Mouse (Mus musculus) limb, embryonic 15.5 days (tissue): Measurements from ENCODE around the gene B830017H08Rik. TPM values are rescaled to one million over a fixed set of nuclear protein-coding genes. Genes with fewer than 3 reads are reported as not detected.

Experiments used
- ATAC-seq: fragments of 200-750 bp; cut with Nextera tagmentation; 2 replicates; pipeline ENCODE4 v1.8.0; 2017; ENCODE audit warnings: low read depth, moderate TSS enrichment; ENCODE audit not compliant: insufficient number of reproducible peaks, low FRiP score, low TSS enrichment
- H3K27ac ChIP-seq: fragments of 300-500 bp; sonication (generic); 2 replicates; pipeline ENCODE4 v1.5.1; 2015; ENCODE audit warnings: moderate library complexity, mild to moderate bottlenecking, inconsistent platforms
- H3K27me3 ChIP-seq: fragments of 300-500 bp; sonication (generic); 2 replicates; pipeline ENCODE4 v1.6.1; 2015; ENCODE audit warnings: inconsistent platforms
- H3K36me3 ChIP-seq: fragments of 300-500 bp; sonication (generic); 2 replicates; pipeline ENCODE4 v1.6.1; 2015; ENCODE audit warnings: inconsistent platforms
- H3K4me1 ChIP-seq: fragments of 300-500 bp; sonication (generic); 2 replicates; pipeline ENCODE4 v1.6.1; 2015; ENCODE audit warnings: inconsistent platforms
- H3K4me2 ChIP-seq: fragments of 300-500 bp; sonication (generic); 2 replicates; pipeline ENCODE4 v1.6.1; 2015; ENCODE audit warnings: mild to moderate bottlenecking, inconsistent platforms
- H3K4me3 ChIP-seq: fragments of 300-500 bp; sonication (generic); 2 replicates; pipeline ENCODE4 v1.5.1; 2015; ENCODE audit warnings: mild to moderate bottlenecking, inconsistent platforms
- H3K9ac ChIP-seq: fragments of 300-500 bp; sonication (generic); 2 replicates; pipeline ENCODE4 v1.6.1; 2015; ENCODE audit warnings: inconsistent platforms
- H3K9me3 ChIP-seq: fragments of 300-500 bp; sonication (generic); 2 replicates; pipeline ENCODE4 v1.6.1; 2016; ENCODE audit warnings: inconsistent platforms
- WGBS: fragments of 180-500 bp; shearing (Covaris S2); methylation state at CpG from one replicate; pipeline ENCODE4 v1.1.7; 2015; 5-methylcytosine and 5-hydroxymethylcytosine counted together
- polyA plus RNA-seq: library from polyadenylated mRNA; unstranded; fragments of >200 nt; fragmentation: Nextera tagmentation; extraction: Ambion mirVana; gene quantifications from 2 replicates; pipeline ENCODE4 v1.2.1, GENCODE M21; 2015

The B830017H08Rik gene
- polyA plus RNA-seq, 1 experiment from 2014 or later, result 0.17 TPM

- peaks cover 45% of the 10 kb centered on the region for H3K27me3 ChIP-seq
- no peak for ATAC-seq
Observed at GRCm38 (mm10) chr16:17838051-17838450, 5.1 kb downstream of the B830017H08Rik start, which contains the start of gene Car15. Car15 (minus strand) TSS chr16:17838364.

GRCm38 (mm10) chr16:17839976-17840375 lies 7.1 kb downstream of the B830017H08Rik start:
- Histone ChIP-seq H3K36me3 (peaks cover 57% of the 10 kb centered on the region), H3K27me3 (peaks cover 26% of the 10 kb centered on the region), H3K4me3 (no peak overlapping the region), H3K9ac (no peak overlapping the region), H3K4me1 (0 out of 2 replicates have a peak, but pooled peaks cover 1% of the 10 kb centered on the region), H3K9me3 (no peaks in the 10 kb centered on the region), H3K4me2 (no peak overlapping the region), H3K27ac (no peak overlapping the region)
- ATAC-seq, result no peak
- 82% methylated on average over 4 of the region's 4 CpGs for WGBS

More at GRCm38 (mm10) chr16:17838051-17838450, 5.1 kb downstream of the B830017H08Rik start, which contains the start of gene Car15:
- Histone ChIP-seq H3K36me3 (peaks cover 38% of the 10 kb centered on the region), H3K27ac (no peak within 1 kb of the TSS), H3K4me2 (no peak within 1 kb of the TSS), H3K4me3 (no peak within 1 kb of the TSS), H3K4me1 (peaks cover 17% of the 10 kb centered on the region), H3K9ac (no peak within 1 kb of the TSS), H3K9me3 (no peaks in the 10 kb centered on the region)
- WGBS, result 57% methylated on average over 6 of the region's 6 CpGs

GRCm38 (mm10) chr16:17842437-17842836 lies 9.5 kb downstream of the B830017H08Rik start:
- H3K9ac ChIP-seq, result no peak overlapping the region
- no peak overlapping the region for H3K27ac ChIP-seq
- WGBS, result 88% methylated on average over 7 of the region's 7 CpGs
- H3K4me2 ChIP-seq, result no peak overlapping the region
- H3K27me3 ChIP-seq, result peaks cover under 1% of the 10 kb centered on the region; the same call in 1 of the 2 replicates
- no peak for ATAC-seq
- peaks cover 81% of the 10 kb centered on the region for H3K36me3 ChIP-seq
- H3K4me3 ChIP-seq, result no peak overlapping the region
- no peaks in the 10 kb centered on the region for H3K4me1 ChIP-seq
- no peaks in the 10 kb centered on the region for H3K9me3 ChIP-seq

DNA sequence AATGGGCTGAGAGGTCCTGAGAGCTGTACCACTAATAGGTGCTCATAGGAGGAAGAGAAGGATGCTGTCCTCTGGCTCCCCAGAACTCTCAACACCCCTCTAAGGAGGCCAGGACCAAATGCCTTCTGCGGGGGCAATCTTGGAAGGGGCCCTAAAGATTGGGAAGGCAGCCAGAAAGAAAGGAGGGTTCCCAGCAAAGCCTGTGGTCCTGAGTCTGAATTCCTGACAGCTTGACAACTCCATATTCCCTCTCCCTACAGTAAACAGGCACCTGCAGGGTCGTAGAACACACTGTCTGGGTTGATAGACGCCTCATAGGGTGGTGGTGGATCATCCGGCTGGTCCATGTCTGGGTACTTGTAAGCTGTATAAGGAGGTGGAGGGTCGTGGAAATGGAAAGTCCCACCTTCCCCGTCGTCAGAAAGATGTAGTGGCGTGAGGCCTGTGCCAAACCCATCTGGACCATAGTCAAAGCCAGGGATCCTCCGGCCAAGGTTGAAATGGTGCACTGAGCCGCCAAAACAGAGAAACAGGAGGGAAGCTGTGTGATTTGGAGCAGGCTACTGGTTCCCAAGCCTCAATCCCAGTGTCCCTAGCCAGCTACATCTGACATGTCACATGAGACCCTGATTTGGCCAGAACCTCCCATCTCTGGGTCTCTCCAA lies 10.9 kb downstream of the B830017H08Rik start:
- no peak for ATAC-seq
- no peak overlapping the region for H3K4me3 ChIP-seq
- H3K9me3 ChIP-seq, result no peaks in the 10 kb centered on the region
- H3K36me3 ChIP-seq, result peaks cover 90% of the 10 kb centered on the region
- no peak overlapping the region for H3K27ac ChIP-seq
- no peak overlapping the region for H3K4me2 ChIP-seq
- H3K4me1 ChIP-seq, result no peaks in the 10 kb centered on the region
- H3K27me3 ChIP-seq, result no peaks in the 10 kb centered on the region
- 89% methylated on average over 10 of the region's 10 CpGs for WGBS
- H3K9ac ChIP-seq, result no peak overlapping the region

GRCm38 (mm10) chr16:17848431-17848830 lies 15.5 kb downstream of the B830017H08Rik start:
- no peak overlapping the region for H3K4me2 ChIP-seq
- no peaks in the 10 kb centered on the region for H3K9me3 ChIP-seq
- H3K9ac ChIP-seq, result no peak overlapping the region
- H3K27ac ChIP-seq, result no peak overlapping the region
- 91% methylated on average over 6 of the region's 6 CpGs for WGBS
- no peak overlapping the region for H3K4me3 ChIP-seq
- H3K27me3 ChIP-seq, result no peaks in the 10 kb centered on the region
- H3K4me1 ChIP-seq, result no peaks in the 10 kb centered on the region
- H3K36me3 ChIP-seq, result peaks cover 89% of the 10 kb centered on the region
- ATAC-seq, result no peak

DNA sequence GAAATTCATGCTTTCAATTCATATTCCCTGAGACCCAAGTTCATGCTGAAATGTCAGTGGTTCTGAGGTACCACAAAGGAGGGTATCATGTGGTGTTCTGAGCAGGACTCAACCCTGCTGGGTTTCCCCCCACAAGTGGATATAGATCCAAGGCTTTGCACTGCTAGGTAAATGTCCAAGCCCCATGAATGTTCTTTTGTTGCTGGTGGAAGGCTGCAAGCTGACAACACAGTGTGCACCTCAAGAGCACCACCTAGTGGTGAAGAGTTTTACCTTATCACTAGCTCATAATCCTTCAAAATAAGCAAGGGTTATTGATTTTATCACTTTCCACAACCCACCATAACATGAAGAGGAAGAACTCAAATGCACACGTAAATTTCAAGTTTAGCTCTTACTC lies 16.0 kb downstream of the B830017H08Rik start:
- Histone ChIP-seq H3K4me3 (no peak overlapping the region), H3K9ac (no peak overlapping the region), H3K27ac (no peak overlapping the region), H3K4me1 (no peaks in the 10 kb centered on the region), H3K27me3 (no peaks in the 10 kb centered on the region), H3K36me3 (peaks cover 88% of the 10 kb centered on the region), H3K9me3 (no peaks in the 10 kb centered on the region), H3K4me2 (no peak overlapping the region)
- ATAC-seq, result no peak
- 18% methylated on average over 1 of the region's 1 CpGs for WGBS

- no peak overlapping the region for H3K4me2 ChIP-seq
- no peak overlapping the region for H3K9ac ChIP-seq
- H3K27ac ChIP-seq, result no peak overlapping the region
- H3K4me3 ChIP-seq, result no peak overlapping the region
- peaks cover 88% of the 10 kb centered on the region for H3K36me3 ChIP-seq
- no peaks in the 10 kb centered on the region for H3K4me1 ChIP-seq
- H3K27me3 ChIP-seq, result no peaks in the 10 kb centered on the region
- no peak for ATAC-seq
- H3K9me3 ChIP-seq, result no peaks in the 10 kb centered on the region
- 81% methylated on average over 6 of the region's 6 CpGs for WGBS
Observed at GRCm38 (mm10) chr16:17849486-17849885, 16.6 kb downstream of the B830017H08Rik start.

- Histone ChIP-seq H3K27ac (no peak overlapping the region), H3K4me2 (no peak overlapping the region), H3K9me3 (no peaks in the 10 kb centered on the region), H3K36me3 (peaks cover 84% of the 10 kb centered on the region), H3K4me1 (no peaks in the 10 kb centered on the region), H3K27me3 (no peaks in the 10 kb centered on the region), H3K4me3 (no peak overlapping the region), H3K9ac (no peak overlapping the region)
- ATAC-seq, result no peak
- 95% methylated on average over 5 of the region's 5 CpGs for WGBS
Observed at GRCm38 (mm10) chr16:17851331-17851730, 18.4 kb downstream of the B830017H08Rik start.

- no peaks in the 10 kb centered on the region for H3K9me3 ChIP-seq
- WGBS, result 95% methylated on average over 1 of the region's 1 CpGs
- no peak overlapping the region for H3K9ac ChIP-seq
- no peak overlapping the region for H3K4me3 ChIP-seq
- no peaks in the 10 kb centered on the region for H3K4me1 ChIP-seq
- no peak overlapping the region for H3K4me2 ChIP-seq
- H3K27ac ChIP-seq, result no peak overlapping the region
- no peaks in the 10 kb centered on the region for H3K27me3 ChIP-seq
- H3K36me3 ChIP-seq, result peaks cover 84% of the 10 kb centered on the region
- ATAC-seq, result no peak
Observed at GRCm38 (mm10) chr16:17851860-17852259, 18.9 kb downstream of the B830017H08Rik start.

- 74% methylated on average over 2 of the region's 2 CpGs for WGBS
- ATAC-seq, result no peak
Observed at GRCm38 (mm10) chr16:17853263-17853662, 20.3 kb downstream of the B830017H08Rik start.

GRCm38 (mm10) chr16:17857157-17857556 lies 24.2 kb downstream of the B830017H08Rik start:
- H3K4me2 ChIP-seq, result no peak overlapping the region
- WGBS, result 90% methylated on average over 7 of the region's 7 CpGs
- H3K9ac ChIP-seq, result no peak overlapping the region
- no peaks in the 10 kb centered on the region for H3K9me3 ChIP-seq
- H3K4me1 ChIP-seq, result no peaks in the 10 kb centered on the region
- H3K27me3 ChIP-seq, result no peaks in the 10 kb centered on the region
- H3K4me3 ChIP-seq, result no peak overlapping the region
- peaks cover 81% of the 10 kb centered on the region for H3K36me3 ChIP-seq
- no peak overlapping the region for H3K27ac ChIP-seq
- no peak for ATAC-seq

More at GRCm38 (mm10) chr16:17853263-17853662, 20.3 kb downstream of the B830017H08Rik start:
- Histone ChIP-seq H3K4me1 (no peaks in the 10 kb centered on the region), H3K36me3 (peaks cover 87% of the 10 kb centered on the region), H3K27ac (no peak overlapping the region), H3K9ac (no peak overlapping the region), H3K9me3 (no peaks in the 10 kb centered on the region), H3K4me2 (no peak overlapping the region), H3K27me3 (no peaks in the 10 kb centered on the region), H3K4me3 (no peak overlapping the region)

- H3K4me2 ChIP-seq, result no peak overlapping the region
- H3K36me3 ChIP-seq, result peaks cover 76% of the 10 kb centered on the region
- H3K4me1 ChIP-seq, result no peaks in the 10 kb centered on the region
- H3K27me3 ChIP-seq, result no peaks in the 10 kb centered on the region
- H3K9ac ChIP-seq, result no peak overlapping the region
- H3K4me3 ChIP-seq, result no peak overlapping the region
- no peak for ATAC-seq
- no peaks in the 10 kb centered on the region for H3K9me3 ChIP-seq
- H3K27ac ChIP-seq, result no peak overlapping the region
Observed at GRCm38 (mm10) chr16:17858592-17858991, 25.7 kb downstream of the B830017H08Rik start.
